Mouse (Mus musculus) lung, adult 2 months (tissue): Measurements from ENCODE around the gene Dppa1. TPM values are rescaled to one million over a fixed set of nuclear protein-coding genes. Genes with fewer than 3 reads are reported as not detected.

Experiments
- DNase-seq: peaks from one replicate; pipeline ENCODE4 v3.0.0; 2022
- H3K4me1 ChIP-seq: fragments of 200-500 bp; 2 replicates; pipeline ENCODE4 v1.6.1; 2011; ENCODE audit warnings: low read length; ENCODE audit not compliant: control insufficient read depth, insufficient read depth
- H3K4me3 ChIP-seq: fragments of 200-500 bp; replicated peaks from 2 replicates; pipeline ENCODE3; 2011; ENCODE audit warnings: low read depth, mild to moderate bottlenecking, control low read depth, low read length; ENCODE audit errors: extremely low read depth
- CTCF ChIP-seq: fragments of 200-500 bp; IDR thresholded peaks from 2 replicates; pipeline ENCODE4 v1.5.1; 2011; ENCODE audit warnings: mild to moderate bottlenecking, low read length, control low read depth; ENCODE audit not compliant: insufficient read depth
- POLR2A ChIP-seq: fragments of 200-500 bp; IDR thresholded peaks from 2 replicates; pipeline ENCODE4 v1.6.1; 2011; ENCODE audit warnings: low read depth, mild to moderate bottlenecking, control low read depth, low read length, borderline replicate concordance; ENCODE audit errors: extremely low read depth
- WGBS: fragments of 180-500 bp; shearing (Covaris S2); methylation state at CpG from one replicate; pipeline ENCODE4 v1.1.7; 2018; 5-methylcytosine and 5-hydroxymethylcytosine counted together
- polyA plus RNA-seq: library from polyadenylated mRNA; depleted of rRNA; stranded (reverse); fragments of >200 nt; gene quantifications from 2 replicates; pipeline ENCODE4 v1.2.3, GENCODE M21; 2012; rRNA removed

Dppa1 gene
- polyA plus RNA-seq, 1 experiment, result not detected

DNA sequence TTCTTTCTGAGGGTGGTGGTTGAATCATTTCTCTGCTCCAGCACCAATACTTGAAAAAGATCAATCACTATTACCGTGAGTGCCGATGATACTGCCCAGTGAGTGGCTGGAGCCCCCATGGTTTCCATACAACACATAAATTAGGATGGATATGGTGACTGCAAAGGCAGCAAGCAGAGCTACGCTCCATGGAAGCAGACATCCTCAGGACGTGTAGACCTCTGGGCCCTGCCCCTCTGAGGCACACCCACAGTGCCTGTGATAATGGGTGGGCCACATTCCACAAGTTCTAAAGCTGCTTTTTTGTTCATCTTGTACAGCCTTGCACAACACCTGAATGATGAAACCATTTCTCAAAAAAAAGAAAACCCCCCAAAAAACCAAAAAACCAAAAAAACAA is 68.0 kb downstream of the Dppa1 start:
- TF ChIP-seq POLR2A (no peak), CTCF (no peak)
- no peak for DNase-seq
- Histone ChIP-seq H3K4me3 (no peak overlapping the region), H3K4me1 (0 out of 2 replicates have a peak, but pooled peaks cover 2% of the 10 kb centered on the region)
- WGBS, result 78% methylated on average over 4 of the region's 4 CpGs

Other genes starting within 250 kb of the Dppa1 start
- 1.4 and 1.7 TPM in 2 replicates for gene Itk, start 239.7 kb downstream of the Dppa1 start, polyA plus RNA-seq
- 0.14 and 0.41 TPM in 2 replicates for gene Fam71b, start 232.7 kb downstream of the Dppa1 start, polyA plus RNA-seq
- gene Med7, start 192.3 kb downstream of the Dppa1 start, polyA plus RNA-seq, result 12.0 and 14.5 TPM in 2 replicates
- gene Havcr2, start 174.3 kb downstream of the Dppa1 start, polyA plus RNA-seq, result 1.7 and 1.8 TPM in 2 replicates
- gene Gm12169, start 105.0 kb downstream of the Dppa1 start, polyA plus RNA-seq, result not detected in 2 replicates
- 0.11 TPM in 1 of 2 replicates, not detected in the other for gene BC053393, start 57.7 kb downstream of the Dppa1 start, polyA plus RNA-seq
- not detected in 2 replicates for gene Timd2, start 77.8 kb upstream of the Dppa1 start, polyA plus RNA-seq
- 0.14 and 0.37 TPM in 2 replicates for gene Havcr1, start 105.8 kb upstream of the Dppa1 start, polyA plus RNA-seq
- 0.96 and 1.3 TPM in 2 replicates for gene Timd4, start 181.5 kb upstream of the Dppa1 start, polyA plus RNA-seq